Comparison of ENCODE assay signal across 7 mouse cellular contexts in genomic region chr2:76406937-76407441, GRCm38 (mm10). TPM values are rescaled to one million over a fixed set of nuclear protein-coding genes. Genes with fewer than 3 reads are reported as not detected.
DNase-seq lines count a peak whose midpoint lies in the region; ATAC-seq and TF ChIP-seq lines count a peak whose summit lies in the region.

No protein-coding gene starts in this region.

- H3K9ac ChIP-seq in hindbrain, postnatal 0 days (replicated peaks; ENCODE audit: low read length) = peak overlapping the region; percentile 90

- peak; percentile 64 for DNase-seq in adrenal gland, adult 8-10 months
- DNase-seq in gastrocnemius, postnatal 10 days = peak; percentile 59
- DNase-seq in hindbrain, postnatal 0 days (ENCODE audit: low spot score) = peak; percentile 80
- peak; percentile 64 to 74 for DNase-seq in left cerebral cortex, adult 18-20 months (ENCODE audit: low spot score in 2 of 2)
- DNase-seq in lung, postnatal 36 days = peak; percentile 50
- DNase-seq in right cerebral cortex, postnatal 14 days = peak; percentile 65

- peak overlapping the region; percentile 84 for H3K4me3 ChIP-seq in hindbrain, postnatal 0 days (ENCODE audit: low read length)

- TF ChIP-seq CTCF in hindbrain, postnatal 0 days (IDR thresholded peaks at IDR 0.05; ENCODE audit: low read depth) = no peak

- H3K4me1 ChIP-seq in hindbrain, postnatal 0 days (ENCODE audit: insufficient read depth, low read length) = peaks cover 7% of the 10 kb centered on the region; the same call in 1 of the 2 replicates

- H3K27ac ChIP-seq in hindbrain, postnatal 0 days = peak overlapping the region; percentile 91

- no peaks in the 10 kb centered on the region for H3K9me3 ChIP-seq in hindbrain, postnatal 0 days (ENCODE audit: low read length)

- ATAC-seq in common myeloid progenitor, adult 5-6 weeks (replicated peaks; ENCODE audit: low read depth, poor library complexity, severe bottlenecking) = peak; percentile 46
- peak; percentile 74 for ATAC-seq in hindbrain, postnatal 0 days

- WGBS in hindbrain, postnatal 0 days = under 1% methylated on average over 48 of the region's 49 CpGs

- H3K4me2 ChIP-seq in hindbrain, postnatal 0 days (ENCODE audit: low read depth, low read length) = peak overlapping the region; percentile 92

- no peaks in the 10 kb centered on the region; the same call in 1 of the 2 replicates for H3K27me3 ChIP-seq in hindbrain, postnatal 0 days (ENCODE audit: insufficient read depth, low read length)

- H3K36me3 ChIP-seq in hindbrain, postnatal 0 days (ENCODE audit: insufficient read depth, low read length) = no peaks in the 10 kb centered on the region

RNA-seq across cellular contexts. Expression of gene Osbpl6, which starts 0.7 kb away (rescaled TPM):
- total RNA-seq in adrenal gland, adult 8-10 months (2022) = 10 to 100 TPM; 25.8 to 37.9 (median 27.9) TPM
- not detected in 2 replicates for total RNA-seq in common myeloid progenitor, adult 5-6 weeks (2017)
- total RNA-seq in gastrocnemius, postnatal 10 days (2021) = 10 to 100 TPM; 11.4 to 14.5 TPM
- 23.8 and 37.8 TPM in 2 replicates for total RNA-seq in hindbrain, postnatal 0 days (2014; rRNA removed)
- polyA plus RNA-seq in hindbrain, postnatal 0 days (2015; fragmentation: Nextera tagmentation; extraction: Ambion mirVana) = 28.6 and 30.9 TPM in 2 replicates
- total RNA-seq in left cerebral cortex, adult 18-20 months (2021) = 10 to 100 TPM; 51.2 to 53.5 TPM

RNA-seq across cellular contexts. Expression of gene Rbm45, which starts 37.2 kb away (rescaled TPM):
- total RNA-seq in adrenal gland, adult 8-10 months (2022) = 10 to 100 TPM; 45.2 to 63.1 (median 51.5) TPM
- 35.3 and 47.3 TPM in 2 replicates for total RNA-seq in common myeloid progenitor, adult 5-6 weeks (2017)
- total RNA-seq in gastrocnemius, postnatal 10 days (2021) = 10 to 100 TPM; 17.1 to 19.8 TPM
- total RNA-seq in hindbrain, postnatal 0 days (2014; rRNA removed) = 27.1 and 32.6 TPM in 2 replicates
- polyA plus RNA-seq in hindbrain, postnatal 0 days (2015; fragmentation: Nextera tagmentation; extraction: Ambion mirVana) = 15.1 and 15.3 TPM in 2 replicates
- 10 to 100 TPM; 37.8 to 40.0 TPM for total RNA-seq in left cerebral cortex, adult 18-20 months (2021)

RNA-seq across cellular contexts. Expression of gene Cyct, which starts 46.7 kb away (rescaled TPM):
- total RNA-seq in adrenal gland, adult 8-10 months (2022) = not detected
- not detected in 2 replicates for total RNA-seq in common myeloid progenitor, adult 5-6 weeks (2017)
- total RNA-seq in gastrocnemius, postnatal 10 days (2021) = not detected
- total RNA-seq in hindbrain, postnatal 0 days (2014; rRNA removed) = not detected in 2 replicates
- 0.29 and 0.31 TPM in 2 replicates for polyA plus RNA-seq in hindbrain, postnatal 0 days (2015; fragmentation: Nextera tagmentation; extraction: Ambion mirVana)
- total RNA-seq in left cerebral cortex, adult 18-20 months (2021) = not detected

Comparison
In these comparisons a context has a peak if more than half of its experiments do, and no peak if none do; other contexts are left out.
1. Peak in every context shown above with its lines: DNase-seq, ATAC-seq, H3K4me3 ChIP-seq and H3K27ac ChIP-seq.
2. RNA of gene Osbpl6, which starts 0.7 kb away (total RNA-seq): 51.2 to 53.5 TPM in left cerebral cortex, adult 18-20 months, 23.8 to 37.8 TPM in hindbrain, postnatal 0 days, 25.8 to 37.9 TPM in adrenal gland, adult 8-10 months and 11.4 to 14.5 TPM in gastrocnemius, postnatal 10 days; not detected in common myeloid progenitor, adult 5-6 weeks; every median in the first group is over 10 times any median in the second.